Mouse (Mus musculus): ENCODE measurements around the gene Pakap. TPM values are rescaled to one million over a fixed set of nuclear protein-coding genes. Genes with fewer than 3 reads are reported as not detected.

The Pakap gene
- polyA plus RNA-seq (2014; fragmentation: Nextera tagmentation; extraction: Ambion mirVana) = 5.7 and 18.7 TPM in 2 replicates

GRCm38 (mm10) chr4:57567666-57568206, at the start of gene Pakap:
Gene Pakap, plus strand, starts transcription at chr4:57568179.
- Histone ChIP-seq H3K9me3 (ENCODE audit: control insufficient read depth, low read length) (no peaks in the 10 kb centered on the region), H3K4me3 (ENCODE audit: low read length) (peak within 1 kb of the TSS; percentile 54), H3K27ac (ENCODE audit: low read depth, low read length) (peak within 1 kb of the TSS; percentile 32; the same call in 1 of the 2 replicates), H3K9ac (ENCODE audit: low read depth, low read length) (peak within 1 kb of the TSS; percentile 67), H3K27me3 (ENCODE audit: control insufficient read depth, insufficient read depth, low read length) (peaks cover 9% of the 10 kb centered on the region; the same call in 1 of the 2 replicates), H3K36me3 (ENCODE audit: control insufficient read depth, insufficient read depth, low read length) (no peaks in the 10 kb centered on the region), H3K4me1 (ENCODE audit: control insufficient read depth, insufficient read depth, low read length) (peaks cover 6% of the 10 kb centered on the region; the same call in 1 of the 2 replicates), H3K4me2 (replicated peaks; ENCODE audit: low read depth, low read length) (peak within 1 kb of the TSS; percentile 92)
- ATAC-seq (ENCODE audit: low FRiP score, low TSS enrichment) = peak; percentile 85
- WGBS = under 1% methylated on average over 40 of the region's 51 CpGs

GRCm38 (mm10) chr4:57523456-57523855, 44.5 kb upstream of the Pakap start:
- Histone ChIP-seq H3K36me3 (ENCODE audit: control insufficient read depth, insufficient read depth, low read length) (no peaks in the 10 kb centered on the region), H3K4me2 (replicated peaks; ENCODE audit: low read depth, low read length) (no peak overlapping the region), H3K27me3 (ENCODE audit: control insufficient read depth, insufficient read depth, low read length) (peaks cover 4% of the 10 kb centered on the region; the same call in 1 of the 2 replicates), H3K4me1 (ENCODE audit: control insufficient read depth, insufficient read depth, low read length) (no peaks in the 10 kb centered on the region), H3K9me3 (ENCODE audit: control insufficient read depth, low read length) (no peaks in the 10 kb centered on the region), H3K27ac (ENCODE audit: low read depth, low read length) (no peak overlapping the region), H3K9ac (ENCODE audit: low read depth, low read length) (no peak overlapping the region), H3K4me3 (ENCODE audit: low read length) (no peak overlapping the region)
- WGBS = 96% methylated on average over 15 of the region's 15 CpGs
- no peak for ATAC-seq (ENCODE audit: low FRiP score, low TSS enrichment)

- Histone ChIP-seq H3K36me3 (ENCODE audit: control insufficient read depth, insufficient read depth, low read length) (no peaks in the 10 kb centered on the region), H3K4me2 (replicated peaks; ENCODE audit: low read depth, low read length) (no peak overlapping the region), H3K4me3 (ENCODE audit: low read length) (no peak overlapping the region), H3K9ac (ENCODE audit: low read depth, low read length) (no peak overlapping the region), H3K4me1 (ENCODE audit: control insufficient read depth, insufficient read depth, low read length) (no peaks in the 10 kb centered on the region), H3K9me3 (ENCODE audit: control insufficient read depth, low read length) (no peaks in the 10 kb centered on the region), H3K27ac (ENCODE audit: low read depth, low read length) (no peak overlapping the region), H3K27me3 (ENCODE audit: control insufficient read depth, insufficient read depth, low read length) (peaks cover 4% of the 10 kb centered on the region; the same call in 1 of the 2 replicates)
- 76% methylated on average over 3 of the region's 3 CpGs for WGBS
- no peak for ATAC-seq (ENCODE audit: low FRiP score, low TSS enrichment)
These were observed 43.5 kb upstream of the Pakap start for GRCm38 (mm10) chr4:57524461-57524860.

- ATAC-seq (ENCODE audit: low FRiP score, low TSS enrichment) = no peak
- Histone ChIP-seq H3K27me3 (ENCODE audit: control insufficient read depth, insufficient read depth, low read length) (peaks cover 2% of the 10 kb centered on the region; the same call in 1 of the 2 replicates), H3K9me3 (ENCODE audit: control insufficient read depth, low read length) (no peaks in the 10 kb centered on the region), H3K9ac (ENCODE audit: low read depth, low read length) (no peak overlapping the region), H3K4me2 (replicated peaks; ENCODE audit: low read depth, low read length) (no peak overlapping the region), H3K27ac (ENCODE audit: low read depth, low read length) (no peak overlapping the region), H3K36me3 (ENCODE audit: control insufficient read depth, insufficient read depth, low read length) (no peaks in the 10 kb centered on the region), H3K4me1 (ENCODE audit: control insufficient read depth, insufficient read depth, low read length) (no peaks in the 10 kb centered on the region), H3K4me3 (ENCODE audit: low read length) (no peak overlapping the region)
- 83% methylated on average over 9 of the region's 9 CpGs for WGBS
These were observed 42.6 kb upstream of the Pakap start for GRCm38 (mm10) chr4:57525221-57526011.

GRCm38 (mm10) chr4:57528296-57528695, 39.7 kb upstream of the Pakap start:
- H3K9me3 ChIP-seq (ENCODE audit: control insufficient read depth, low read length) = no peaks in the 10 kb centered on the region
- no peak for ATAC-seq (ENCODE audit: low FRiP score, low TSS enrichment)
- H3K4me1 ChIP-seq (ENCODE audit: control insufficient read depth, insufficient read depth, low read length) = no peaks in the 10 kb centered on the region
- no peak overlapping the region for H3K4me2 ChIP-seq (replicated peaks; ENCODE audit: low read depth, low read length)
- no peaks in the 10 kb centered on the region for H3K36me3 ChIP-seq (ENCODE audit: control insufficient read depth, insufficient read depth, low read length)
- H3K27ac ChIP-seq (ENCODE audit: low read depth, low read length) = no peak overlapping the region
- H3K27me3 ChIP-seq (ENCODE audit: control insufficient read depth, insufficient read depth, low read length) = peaks cover 2% of the 10 kb centered on the region; the same call in 1 of the 2 replicates
- H3K4me3 ChIP-seq (ENCODE audit: low read length) = no peak overlapping the region
- H3K9ac ChIP-seq (ENCODE audit: low read depth, low read length) = no peak overlapping the region

GRCm38 (mm10) chr4:57533686-57534085, 34.3 kb upstream of the Pakap start:
- Histone ChIP-seq H3K9me3 (ENCODE audit: control insufficient read depth, low read length) (no peaks in the 10 kb centered on the region), H3K4me2 (replicated peaks; ENCODE audit: low read depth, low read length) (no peak overlapping the region), H3K36me3 (ENCODE audit: control insufficient read depth, insufficient read depth, low read length) (no peaks in the 10 kb centered on the region), H3K27ac (ENCODE audit: low read depth, low read length) (no peak overlapping the region), H3K9ac (ENCODE audit: low read depth, low read length) (no peak overlapping the region), H3K27me3 (ENCODE audit: control insufficient read depth, insufficient read depth, low read length) (no peaks in the 10 kb centered on the region), H3K4me1 (ENCODE audit: control insufficient read depth, insufficient read depth, low read length) (no peaks in the 10 kb centered on the region), H3K4me3 (ENCODE audit: low read length) (no peak overlapping the region)
- no peak for ATAC-seq (ENCODE audit: low FRiP score, low TSS enrichment)
- 86% methylated on average over 6 of the region's 6 CpGs for WGBS

GRCm38 (mm10) chr4:57534232-57534631, 33.7 kb upstream of the Pakap start:
- no peak overlapping the region for H3K27ac ChIP-seq (ENCODE audit: low read depth, low read length)

GRCm38 (mm10) chr4:57535087-57535486, 32.9 kb upstream of the Pakap start:
- Histone ChIP-seq H3K4me1 (ENCODE audit: control insufficient read depth, insufficient read depth, low read length) (no peaks in the 10 kb centered on the region), H3K27ac (ENCODE audit: low read depth, low read length) (no peak overlapping the region), H3K4me3 (ENCODE audit: low read length) (no peak overlapping the region), H3K36me3 (ENCODE audit: control insufficient read depth, insufficient read depth, low read length) (no peaks in the 10 kb centered on the region), H3K9ac (ENCODE audit: low read depth, low read length) (no peak overlapping the region), H3K9me3 (ENCODE audit: control insufficient read depth, low read length) (no peaks in the 10 kb centered on the region), H3K4me2 (replicated peaks; ENCODE audit: low read depth, low read length) (no peak overlapping the region), H3K27me3 (ENCODE audit: control insufficient read depth, insufficient read depth, low read length) (no peaks in the 10 kb centered on the region)
- whole genome bisulfite sequencing = 87% methylated on average over 4 of the region's 4 CpGs
- no peak for ATAC-seq (ENCODE audit: low FRiP score, low TSS enrichment)

More at GRCm38 (mm10) chr4:57534232-57534631, 33.7 kb upstream of the Pakap start:
- Histone ChIP-seq H3K36me3 (ENCODE audit: control insufficient read depth, insufficient read depth, low read length) (no peaks in the 10 kb centered on the region), H3K27me3 (ENCODE audit: control insufficient read depth, insufficient read depth, low read length) (no peaks in the 10 kb centered on the region), H3K4me3 (ENCODE audit: low read length) (no peak overlapping the region), H3K9me3 (ENCODE audit: control insufficient read depth, low read length) (no peaks in the 10 kb centered on the region), H3K4me1 (ENCODE audit: control insufficient read depth, insufficient read depth, low read length) (no peaks in the 10 kb centered on the region), H3K9ac (ENCODE audit: low read depth, low read length) (no peak overlapping the region), H3K4me2 (replicated peaks; ENCODE audit: low read depth, low read length) (no peak overlapping the region)
- WGBS = 68% methylated on average over 6 of the region's 6 CpGs
- no peak for ATAC-seq (ENCODE audit: low FRiP score, low TSS enrichment)

- 31% methylated on average over 4 of the region's 4 CpGs for WGBS
- Histone ChIP-seq H3K27ac (ENCODE audit: low read depth, low read length) (no peak overlapping the region), H3K27me3 (ENCODE audit: control insufficient read depth, insufficient read depth, low read length) (no peaks in the 10 kb centered on the region), H3K4me2 (replicated peaks; ENCODE audit: low read depth, low read length) (no peak overlapping the region), H3K4me3 (ENCODE audit: low read length) (no peak overlapping the region), H3K36me3 (ENCODE audit: control insufficient read depth, insufficient read depth, low read length) (no peaks in the 10 kb centered on the region), H3K9me3 (ENCODE audit: control insufficient read depth, low read length) (no peaks in the 10 kb centered on the region), H3K9ac (ENCODE audit: low read depth, low read length) (no peak overlapping the region), H3K4me1 (ENCODE audit: control insufficient read depth, insufficient read depth, low read length) (no peaks in the 10 kb centered on the region)
- ATAC-seq (ENCODE audit: low FRiP score, low TSS enrichment) = no peak
These were observed 29.8 kb upstream of the Pakap start for GRCm38 (mm10) chr4:57538029-57538688.

All from kidney, embryonic 14.5 days (tissue).